Mouse (Mus musculus): ENCODE measurements around the gene Sgo1.

DNA sequence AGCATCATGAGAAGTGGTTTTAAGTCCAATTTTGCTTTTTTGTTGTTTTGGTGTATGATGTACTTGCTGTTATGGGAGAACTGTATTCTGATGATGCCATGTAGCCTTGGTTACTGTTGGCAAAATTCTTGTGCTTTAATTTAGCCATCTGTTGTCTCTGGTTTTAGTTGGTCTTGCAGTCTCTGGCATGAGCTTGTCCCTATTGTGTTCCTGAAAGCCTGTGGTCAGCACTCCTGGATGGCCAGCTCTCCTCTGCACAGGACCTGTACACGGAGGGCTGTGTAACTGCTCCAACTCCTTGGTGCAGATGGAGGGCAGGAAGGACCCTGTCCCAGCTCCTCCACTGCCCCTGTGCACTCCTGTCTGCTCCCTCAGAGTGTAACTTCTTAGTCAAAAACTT lies 29.3 kb upstream of the Sgo1 start:
- TF ChIP-seq GATA1 (IDR thresholded peaks at IDR 0.05; ENCODE audit: low read length) (no peak), TAL1 (IDR thresholded peaks at IDR 0.05; ENCODE audit: low read length) (no peak)

Measured in erythroblast, embryonic 14.5 days (primary cell).